8 mouse cellular contexts compared by ENCODE assay signal in genomic region chr16:4643670-4644419, GRCm38 (mm10). TPM values are rescaled to one million over a fixed set of nuclear protein-coding genes. Genes with fewer than 3 reads are reported as not detected.
DNase-seq lines count a peak whose midpoint lies in the region; ATAC-seq and TF ChIP-seq lines count a peak whose summit lies in the region.

No protein-coding gene starts in this region.

- no peaks in the 10 kb centered on the region for H3K27me3 ChIP-seq in forebrain, embryonic 10.5 days (ENCODE audit: poor library complexity, severe bottlenecking)
- 0 out of 2 replicates have a peak, but pooled peaks cover 8% of the 10 kb centered on the region for H3K27me3 ChIP-seq in forebrain, embryonic 12.5 days
- no peaks in the 10 kb centered on the region for H3K27me3 ChIP-seq in embryonic facial prominence, embryonic 13.5 days
- H3K27me3 ChIP-seq in heart, embryonic 11.5 days (ENCODE audit: control insufficient read depth, insufficient read depth, low read length), result no peaks in the 10 kb centered on the region
- H3K27me3 ChIP-seq in kidney, postnatal 0 days (ENCODE audit: insufficient read depth, low read length), result no peaks in the 10 kb centered on the region
- no peaks in the 10 kb centered on the region for H3K27me3 ChIP-seq in limb, embryonic 13.5 days

- DNase-seq in forebrain, embryonic 10.5 days (ENCODE audit: extremely low spot score, low spot score), result no peak
- no peak for DNase-seq in kidney, postnatal 0 days (ENCODE audit: low spot score)
- DNase-seq in right cerebral cortex, postnatal 25 days, result peak; percentile 81
- DNase-seq in spleen, adult 12 weeks (ENCODE audit: low spot score), result no peak

- peaks cover 33% of the 10 kb centered on the region for H3K36me3 ChIP-seq in forebrain, embryonic 10.5 days (replicated peaks)
- H3K36me3 ChIP-seq in forebrain, embryonic 12.5 days (replicated peaks), result 0 out of 2 replicates have a peak, but pooled peaks cover 5% of the 10 kb centered on the region
- peaks cover 43% of the 10 kb centered on the region for H3K36me3 ChIP-seq in embryonic facial prominence, embryonic 13.5 days
- H3K36me3 ChIP-seq in heart, embryonic 11.5 days (ENCODE audit: control insufficient read depth, insufficient read depth, low read length), result peaks cover 7% of the 10 kb centered on the region
- peaks cover 13% of the 10 kb centered on the region; the same call in 1 of the 2 replicates for H3K36me3 ChIP-seq in kidney, postnatal 0 days (ENCODE audit: insufficient read depth, low read length)
- peaks cover 54% of the 10 kb centered on the region for H3K36me3 ChIP-seq in limb, embryonic 13.5 days

- 80% methylated on average over 11 of the region's 11 CpGs for WGBS in forebrain, embryonic 10.5 days
- WGBS in forebrain, embryonic 12.5 days, result 79% methylated on average over 11 of the region's 11 CpGs
- WGBS in embryonic facial prominence, embryonic 13.5 days, result 60% methylated on average over 11 of the region's 11 CpGs
- 62% methylated on average over 11 of the region's 11 CpGs for WGBS in heart, embryonic 11.5 days (ENCODE audit: insufficient replicate concordance)
- 39% methylated on average over 11 of the region's 11 CpGs for WGBS in kidney, postnatal 0 days
- 59% methylated on average over 11 of the region's 11 CpGs for WGBS in limb, embryonic 13.5 days

- no peak overlapping the region for H3K4me3 ChIP-seq in forebrain, embryonic 10.5 days
- H3K4me3 ChIP-seq in forebrain, embryonic 12.5 days (replicated peaks), result no peak overlapping the region
- H3K4me3 ChIP-seq in embryonic facial prominence, embryonic 13.5 days, result peak overlapping the region; percentile 12; the same call in 1 of the 2 replicates
- no peak overlapping the region for H3K4me3 ChIP-seq in heart, embryonic 11.5 days (ENCODE audit: low read depth, low read length)
- H3K4me3 ChIP-seq in kidney, postnatal 0 days (replicated peaks; ENCODE audit: low read depth, low read length), result no peak overlapping the region
- H3K4me3 ChIP-seq in limb, embryonic 13.5 days, result peak overlapping the region; percentile 86

- ATAC-seq in forebrain, embryonic 12.5 days (ENCODE audit: low FRiP score), result no peak
- ATAC-seq in embryonic facial prominence, embryonic 13.5 days (ENCODE audit: insufficient number of reproducible peaks, insufficient read depth, low FRiP score, low TSS enrichment, low read depth), result no peak
- no peak for ATAC-seq in heart, embryonic 11.5 days (replicated peaks; ENCODE audit: insufficient number of reproducible peaks, low FRiP score, low TSS enrichment)
- ATAC-seq in kidney, postnatal 0 days (replicated peaks; ENCODE audit: low FRiP score, low read depth), result no peak
- ATAC-seq in limb, embryonic 13.5 days (ENCODE audit: low FRiP score, low read depth), result no peak

- H3K4me2 ChIP-seq in forebrain, embryonic 12.5 days, result no peak overlapping the region
- peak overlapping the region; percentile 85 for H3K4me2 ChIP-seq in embryonic facial prominence, embryonic 13.5 days
- H3K4me2 ChIP-seq in heart, embryonic 11.5 days, result peak overlapping the region; percentile 92
- H3K4me2 ChIP-seq in kidney, postnatal 0 days (ENCODE audit: low read length), result peak overlapping the region; percentile 72; the same call in 1 of the 2 replicates
- peak overlapping the region; percentile 98 for H3K4me2 ChIP-seq in limb, embryonic 13.5 days (replicated peaks)

- no peak overlapping the region for H3K9ac ChIP-seq in forebrain, embryonic 12.5 days
- peak overlapping the region; percentile 22; the same call in 1 of the 2 replicates for H3K9ac ChIP-seq in embryonic facial prominence, embryonic 13.5 days
- no peak overlapping the region for H3K9ac ChIP-seq in heart, embryonic 11.5 days (ENCODE audit: low read depth, low read length)
- peak overlapping the region; percentile 6; the same call in 1 of the 2 replicates for H3K9ac ChIP-seq in kidney, postnatal 0 days (ENCODE audit: low read depth, low read length)
- H3K9ac ChIP-seq in limb, embryonic 13.5 days, result peak overlapping the region; percentile 50

- H3K9me3 ChIP-seq in forebrain, embryonic 10.5 days, result no peaks in the 10 kb centered on the region
- no peaks in the 10 kb centered on the region for H3K9me3 ChIP-seq in forebrain, embryonic 12.5 days
- no peaks in the 10 kb centered on the region for H3K9me3 ChIP-seq in embryonic facial prominence, embryonic 13.5 days
- no peaks in the 10 kb centered on the region for H3K9me3 ChIP-seq in heart, embryonic 11.5 days (replicated peaks; ENCODE audit: control insufficient read depth, low read length)
- H3K9me3 ChIP-seq in kidney, postnatal 0 days (replicated peaks; ENCODE audit: low read length), result no peaks in the 10 kb centered on the region
- no peaks in the 10 kb centered on the region for H3K9me3 ChIP-seq in limb, embryonic 13.5 days

- H3K4me1 ChIP-seq in forebrain, embryonic 10.5 days, result peaks cover 91% of the 10 kb centered on the region
- peaks cover 48% of the 10 kb centered on the region for H3K4me1 ChIP-seq in forebrain, embryonic 12.5 days
- peaks cover 89% of the 10 kb centered on the region for H3K4me1 ChIP-seq in embryonic facial prominence, embryonic 13.5 days
- peaks cover 77% of the 10 kb centered on the region for H3K4me1 ChIP-seq in heart, embryonic 11.5 days (ENCODE audit: control insufficient read depth, insufficient read depth, low read length)
- H3K4me1 ChIP-seq in kidney, postnatal 0 days (replicated peaks; ENCODE audit: insufficient read depth, low read length), result peaks cover 60% of the 10 kb centered on the region
- peaks cover 89% of the 10 kb centered on the region for H3K4me1 ChIP-seq in limb, embryonic 13.5 days

- TF ChIP-seq CTCF in kidney, postnatal 0 days (IDR thresholded peaks at IDR 0.05; ENCODE audit: low read depth), result no peak

- H3K27ac ChIP-seq in forebrain, embryonic 10.5 days, result peak overlapping the region; percentile 87; the same call in 1 of the 2 replicates
- no peak overlapping the region for H3K27ac ChIP-seq in forebrain, embryonic 12.5 days
- peak overlapping the region; percentile 93 for H3K27ac ChIP-seq in embryonic facial prominence, embryonic 13.5 days
- H3K27ac ChIP-seq in heart, embryonic 11.5 days (ENCODE audit: low read depth, low read length), result peak overlapping the region; percentile 89; the same call in 1 of the 2 replicates
- peak overlapping the region; percentile 88; the same call in 1 of the 2 replicates for H3K27ac ChIP-seq in kidney, postnatal 0 days
- peak overlapping the region; percentile 92 for H3K27ac ChIP-seq in limb, embryonic 13.5 days

RNA-seq across cellular contexts. Expression of gene Dnaja3, which starts 4.1 kb away (rescaled TPM):
- 63.7 and 66.3 TPM in 2 replicates for polyA plus RNA-seq in forebrain, embryonic 10.5 days (2016; fragmentation: Nextera tagmentation; extraction: Ambion mirVana)
- polyA plus RNA-seq in forebrain, embryonic 12.5 days (2016; fragmentation: Nextera tagmentation; extraction: Ambion mirVana), result 51.4 and 58.0 TPM in 2 replicates
- polyA plus RNA-seq in embryonic facial prominence, embryonic 13.5 days (2015; fragmentation: Nextera tagmentation; extraction: Ambion mirVana), result 54.0 and 58.7 TPM in 2 replicates
- 63.6 and 72.6 TPM in 2 replicates for polyA plus RNA-seq in heart, embryonic 11.5 days (2014; fragmentation: Nextera tagmentation; extraction: Ambion mirVana)
- 87.8 and 89.3 TPM in 2 replicates for polyA plus RNA-seq in kidney, postnatal 0 days (2015; fragmentation: Nextera tagmentation; extraction: Ambion mirVana)
- 56.6 and 60.0 TPM in 2 replicates for polyA plus RNA-seq in limb, embryonic 13.5 days (2015; fragmentation: Nextera tagmentation; extraction: Ambion mirVana)

RNA-seq across cellular contexts. Expression of gene Vasn, which starts 4.1 kb away (rescaled TPM):
- polyA plus RNA-seq in forebrain, embryonic 10.5 days (2016; fragmentation: Nextera tagmentation; extraction: Ambion mirVana), result 9.2 and 9.3 TPM in 2 replicates
- polyA plus RNA-seq in forebrain, embryonic 12.5 days (2016; fragmentation: Nextera tagmentation; extraction: Ambion mirVana), result 5.2 and 6.8 TPM in 2 replicates
- 29.2 and 30.2 TPM in 2 replicates for polyA plus RNA-seq in embryonic facial prominence, embryonic 13.5 days (2015; fragmentation: Nextera tagmentation; extraction: Ambion mirVana)
- polyA plus RNA-seq in heart, embryonic 11.5 days (2014; fragmentation: Nextera tagmentation; extraction: Ambion mirVana), result 9.5 and 10.6 TPM in 2 replicates
- 20.4 and 21.1 TPM in 2 replicates for polyA plus RNA-seq in kidney, postnatal 0 days (2015; fragmentation: Nextera tagmentation; extraction: Ambion mirVana)
- 35.6 and 35.9 TPM in 2 replicates for polyA plus RNA-seq in limb, embryonic 13.5 days (2015; fragmentation: Nextera tagmentation; extraction: Ambion mirVana)

RNA-seq across cellular contexts. Expression of gene Pam16, which starts 19.1 kb away (rescaled TPM):
- 93.5 and 94.7 TPM in 2 replicates for polyA plus RNA-seq in forebrain, embryonic 10.5 days (2016; fragmentation: Nextera tagmentation; extraction: Ambion mirVana)
- 114 TPM in 2 replicates for polyA plus RNA-seq in forebrain, embryonic 12.5 days (2016; fragmentation: Nextera tagmentation; extraction: Ambion mirVana)
- polyA plus RNA-seq in embryonic facial prominence, embryonic 13.5 days (2015; fragmentation: Nextera tagmentation; extraction: Ambion mirVana), result 71.0 and 99.5 TPM in 2 replicates
- polyA plus RNA-seq in heart, embryonic 11.5 days (2014; fragmentation: Nextera tagmentation; extraction: Ambion mirVana), result 119 and 134 TPM in 2 replicates
- polyA plus RNA-seq in kidney, postnatal 0 days (2015; fragmentation: Nextera tagmentation; extraction: Ambion mirVana), result 105 and 106 TPM in 2 replicates
- polyA plus RNA-seq in limb, embryonic 13.5 days (2015; fragmentation: Nextera tagmentation; extraction: Ambion mirVana), result 105 and 106 TPM in 2 replicates

RNA-seq across cellular contexts. Expression of gene Coro7, which starts 35.7 kb away (rescaled TPM):
- 17.6 and 19.1 TPM in 2 replicates for polyA plus RNA-seq in forebrain, embryonic 10.5 days (2016; fragmentation: Nextera tagmentation; extraction: Ambion mirVana)
- 13.5 and 18.5 TPM in 2 replicates for polyA plus RNA-seq in forebrain, embryonic 12.5 days (2016; fragmentation: Nextera tagmentation; extraction: Ambion mirVana)
- polyA plus RNA-seq in embryonic facial prominence, embryonic 13.5 days (2015; fragmentation: Nextera tagmentation; extraction: Ambion mirVana), result 16.9 and 17.0 TPM in 2 replicates
- 12.1 and 12.4 TPM in 2 replicates for polyA plus RNA-seq in heart, embryonic 11.5 days (2014; fragmentation: Nextera tagmentation; extraction: Ambion mirVana)
- 13.1 and 16.8 TPM in 2 replicates for polyA plus RNA-seq in kidney, postnatal 0 days (2015; fragmentation: Nextera tagmentation; extraction: Ambion mirVana)
- polyA plus RNA-seq in limb, embryonic 13.5 days (2015; fragmentation: Nextera tagmentation; extraction: Ambion mirVana), result 19.6 and 20.8 TPM in 2 replicates

RNA-seq across cellular contexts. Expression of gene Glis2, which starts 49.3 kb away (rescaled TPM):
- polyA plus RNA-seq in forebrain, embryonic 10.5 days (2016; fragmentation: Nextera tagmentation; extraction: Ambion mirVana), result 22.5 and 23.2 TPM in 2 replicates
- polyA plus RNA-seq in forebrain, embryonic 12.5 days (2016; fragmentation: Nextera tagmentation; extraction: Ambion mirVana), result 22.0 and 26.6 TPM in 2 replicates
- polyA plus RNA-seq in embryonic facial prominence, embryonic 13.5 days (2015; fragmentation: Nextera tagmentation; extraction: Ambion mirVana), result 25.3 and 31.2 TPM in 2 replicates
- 19.3 and 23.3 TPM in 2 replicates for polyA plus RNA-seq in heart, embryonic 11.5 days (2014; fragmentation: Nextera tagmentation; extraction: Ambion mirVana)
- 74.6 and 78.8 TPM in 2 replicates for polyA plus RNA-seq in kidney, postnatal 0 days (2015; fragmentation: Nextera tagmentation; extraction: Ambion mirVana)
- 32.0 and 39.4 TPM in 2 replicates for polyA plus RNA-seq in limb, embryonic 13.5 days (2015; fragmentation: Nextera tagmentation; extraction: Ambion mirVana)

Comparison
In these comparisons a context has a peak if more than half of its experiments do, and no peak if none do; other contexts are left out.
1. H3K4me3 ChIP-seq: peak in embryonic facial prominence, embryonic 13.5 days (single experiment) and limb, embryonic 13.5 days (single experiment); none in forebrain, embryonic 10.5 days (single experiment), forebrain, embryonic 12.5 days (single experiment), heart, embryonic 11.5 days (single experiment) and kidney, postnatal 0 days (single experiment).
2. H3K9ac ChIP-seq: peak in embryonic facial prominence, embryonic 13.5 days (single experiment), kidney, postnatal 0 days (single experiment) and limb, embryonic 13.5 days (single experiment); none in forebrain, embryonic 12.5 days (single experiment) and heart, embryonic 11.5 days (single experiment).